Mouse (Mus musculus) midbrain, embryonic 12.5 days (tissue): ENCODE results near the gene Nlgn1. TPM values are rescaled to one million over a fixed set of nuclear protein-coding genes. Genes with fewer than 3 reads are reported as not detected.

Experiments
- ATAC-seq: fragments of 200-750 bp; cut with Nextera tagmentation; 2 replicates; pipeline ENCODE4 v1.8.0; 2017; ENCODE audit warnings: low read depth, moderate TSS enrichment, moderate library complexity; ENCODE audit not compliant: low FRiP score
- H3K27ac ChIP-seq: fragments of 300-500 bp; sonication (generic); replicated peaks from 2 replicates; pipeline ENCODE4 v1.5.1; 2016; ENCODE audit warnings: mild to moderate bottlenecking
- H3K27me3 ChIP-seq: fragments of 300-500 bp; sonication (generic); 2 replicates; pipeline ENCODE4 v1.6.1; 2016; ENCODE audit warnings: mild to moderate bottlenecking
- H3K36me3 ChIP-seq: fragments of 300-500 bp; sonication (generic); 2 replicates; pipeline ENCODE4 v1.6.1; 2016
- H3K4me1 ChIP-seq: fragments of 300-500 bp; sonication (generic); 2 replicates; pipeline ENCODE4 v1.6.1; 2016
- H3K4me2 ChIP-seq: fragments of 300-500 bp; sonication (generic); replicated peaks from 2 replicates; pipeline ENCODE4 v1.6.1; 2016; ENCODE audit warnings: mild to moderate bottlenecking, moderate library complexity
- H3K4me3 ChIP-seq: fragments of 300-500 bp; sonication (generic); 2 replicates; pipeline ENCODE4 v1.5.1; 2016; ENCODE audit warnings: mild to moderate bottlenecking
- H3K9ac ChIP-seq: fragments of 300-500 bp; sonication (generic); replicated peaks from 2 replicates; pipeline ENCODE4 v1.6.1; 2016; ENCODE audit warnings: mild to moderate bottlenecking, moderate library complexity
- H3K9me3 ChIP-seq: fragments of 300-500 bp; sonication (generic); 2 replicates; pipeline ENCODE4 v1.6.1; 2016; ENCODE audit warnings: mild to moderate bottlenecking
- WGBS: fragments of 180-500 bp; shearing (Covaris S2); methylation state at CpG from one replicate; pipeline ENCODE4 v1.1.7; 2016; 5-methylcytosine and 5-hydroxymethylcytosine counted together
- polyA plus RNA-seq: library from polyadenylated mRNA; unstranded; fragments of >200 nt; fragmentation: Nextera tagmentation; extraction: Ambion mirVana; gene quantifications from 2 replicates; pipeline ENCODE4 v1.2.1, GENCODE M21; 2016

The Nlgn1 gene
- polyA plus RNA-seq, 1 experiment from 2014 or later = 8.9 TPM

GRCm38 (mm10) chr3:26181013-26181412 is 151.2 kb downstream of the Nlgn1 start:
- H3K27ac ChIP-seq = no peak overlapping the region
- whole genome bisulfite sequencing = 88% methylated on average over 3 of the region's 3 CpGs
- H3K27me3 ChIP-seq = no peaks in the 10 kb centered on the region
- no peak overlapping the region for H3K4me3 ChIP-seq
- no peaks in the 10 kb centered on the region for H3K4me1 ChIP-seq
- no peaks in the 10 kb centered on the region for H3K9me3 ChIP-seq
- no peak overlapping the region for H3K4me2 ChIP-seq
- H3K36me3 ChIP-seq = no peaks in the 10 kb centered on the region
- no peak for ATAC-seq
- no peak overlapping the region for H3K9ac ChIP-seq

GRCm38 (mm10) chr3:26175371-26175770 is 156.9 kb downstream of the Nlgn1 start:
- Histone ChIP-seq H3K4me3 (no peak overlapping the region), H3K4me1 (no peaks in the 10 kb centered on the region), H3K27me3 (no peaks in the 10 kb centered on the region), H3K27ac (no peak overlapping the region), H3K9me3 (no peaks in the 10 kb centered on the region), H3K9ac (no peak overlapping the region), H3K36me3 (no peaks in the 10 kb centered on the region), H3K4me2 (no peak overlapping the region)
- no peak for ATAC-seq
- 89% methylated on average over 4 of the region's 4 CpGs for WGBS

GRCm38 (mm10) chr3:26174257-26174656 is 158.0 kb downstream of the Nlgn1 start:
- Histone ChIP-seq H3K4me2 (no peak overlapping the region), H3K9me3 (no peaks in the 10 kb centered on the region), H3K27ac (no peak overlapping the region), H3K4me3 (no peak overlapping the region), H3K4me1 (no peaks in the 10 kb centered on the region), H3K36me3 (no peaks in the 10 kb centered on the region), H3K9ac (no peak overlapping the region), H3K27me3 (no peaks in the 10 kb centered on the region)
- ATAC-seq = no peak
- 67% methylated on average over 5 of the region's 5 CpGs for WGBS

GRCm38 (mm10) chr3:26173613-26174012 is 158.6 kb downstream of the Nlgn1 start:
- no peaks in the 10 kb centered on the region for H3K4me1 ChIP-seq
- H3K9ac ChIP-seq = no peak overlapping the region
- H3K4me3 ChIP-seq = no peak overlapping the region
- no peaks in the 10 kb centered on the region for H3K27me3 ChIP-seq
- no peak overlapping the region for H3K27ac ChIP-seq
- 62% methylated on average over 3 of the region's 3 CpGs for WGBS
- no peaks in the 10 kb centered on the region for H3K9me3 ChIP-seq
- no peaks in the 10 kb centered on the region for H3K36me3 ChIP-seq
- ATAC-seq = peak; percentile 54; the same call in 1 of the 2 replicates
- H3K4me2 ChIP-seq = no peak overlapping the region

GRCm38 (mm10) chr3:26166711-26167110 is 165.5 kb downstream of the Nlgn1 start:
- Histone ChIP-seq H3K4me3 (no peak overlapping the region), H3K9ac (no peak overlapping the region), H3K36me3 (no peaks in the 10 kb centered on the region), H3K27ac (no peak overlapping the region), H3K9me3 (no peaks in the 10 kb centered on the region), H3K27me3 (no peaks in the 10 kb centered on the region), H3K4me2 (no peak overlapping the region), H3K4me1 (no peaks in the 10 kb centered on the region)
- ATAC-seq = no peak
- WGBS = 85% methylated on average over 8 of the region's 8 CpGs

- peak overlapping the region; percentile 54 for H3K4me3 ChIP-seq
- peak overlapping the region; percentile 57 for H3K9ac ChIP-seq
- peak; percentile 38; the same call in 1 of the 2 replicates for ATAC-seq
- H3K27ac ChIP-seq = no peak overlapping the region
- WGBS = 1% methylated on average over 9 of the region's 9 CpGs
- no peaks in the 10 kb centered on the region for H3K36me3 ChIP-seq
- H3K4me1 ChIP-seq = 0 out of 2 replicates have a peak, but pooled peaks cover 5% of the 10 kb centered on the region
- H3K9me3 ChIP-seq = no peaks in the 10 kb centered on the region
- H3K4me2 ChIP-seq = peak overlapping the region; percentile 71
- no peaks in the 10 kb centered on the region for H3K27me3 ChIP-seq
Measured at GRCm38 (mm10) chr3:26153782-26154181, 178.5 kb downstream of the Nlgn1 start.

- Histone ChIP-seq H3K36me3 (no peaks in the 10 kb centered on the region), H3K4me2 (peak overlapping the region; percentile 71), H3K9ac (peak overlapping the region; percentile 57), H3K9me3 (no peaks in the 10 kb centered on the region), H3K4me3 (peak overlapping the region; percentile 54), H3K4me1 (0 out of 2 replicates have a peak, but pooled peaks cover 5% of the 10 kb centered on the region), H3K27ac (peak overlapping the region; percentile 20; the same call in 1 of the 2 replicates), H3K27me3 (no peaks in the 10 kb centered on the region)
- under 1% methylated on average over 31 of the region's 31 CpGs for WGBS
- peak; percentile 66 for ATAC-seq
Measured at GRCm38 (mm10) chr3:26153036-26153741, 179.1 kb downstream of the Nlgn1 start.

GRCm38 (mm10) chr3:26152510-26153035 is 179.7 kb downstream of the Nlgn1 start:
- 2% methylated on average over 10 of the region's 10 CpGs for WGBS
- peak overlapping the region; percentile 54 for H3K4me3 ChIP-seq
- H3K9me3 ChIP-seq = no peaks in the 10 kb centered on the region
- H3K4me2 ChIP-seq = peak overlapping the region; percentile 71
- H3K9ac ChIP-seq = peak overlapping the region; percentile 57
- peak overlapping the region; percentile 20; the same call in 1 of the 2 replicates for H3K27ac ChIP-seq
- H3K36me3 ChIP-seq = no peaks in the 10 kb centered on the region
- ATAC-seq = peak; percentile 27
- H3K4me1 ChIP-seq = 0 out of 2 replicates have a peak, but pooled peaks cover 5% of the 10 kb centered on the region
- H3K27me3 ChIP-seq = no peaks in the 10 kb centered on the region

- no peak for ATAC-seq
- peak overlapping the region; percentile 14; the same call in 1 of the 2 replicates for H3K4me3 ChIP-seq
- 33% methylated on average over 6 of the region's 6 CpGs for WGBS
- H3K9me3 ChIP-seq = no peaks in the 10 kb centered on the region
- H3K9ac ChIP-seq = no peak overlapping the region
- H3K27me3 ChIP-seq = no peaks in the 10 kb centered on the region
- H3K4me1 ChIP-seq = 0 out of 2 replicates have a peak, but pooled peaks cover 5% of the 10 kb centered on the region
- no peaks in the 10 kb centered on the region for H3K36me3 ChIP-seq
- H3K4me2 ChIP-seq = peak overlapping the region; percentile 71
- H3K27ac ChIP-seq = no peak overlapping the region
Measured at GRCm38 (mm10) chr3:26151351-26152020, 180.8 kb downstream of the Nlgn1 start.

- Histone ChIP-seq H3K4me3 (no peak overlapping the region), H3K9ac (no peak overlapping the region), H3K4me1 (peaks cover 8% of the 10 kb centered on the region; the same call in 1 of the 2 replicates), H3K9me3 (no peaks in the 10 kb centered on the region), H3K27me3 (no peaks in the 10 kb centered on the region), H3K27ac (no peak overlapping the region), H3K4me2 (no peak overlapping the region), H3K36me3 (no peaks in the 10 kb centered on the region)
- WGBS = 24% methylated on average over 3 of the region's 3 CpGs
- no peak for ATAC-seq
Measured at GRCm38 (mm10) chr3:26146174-26146573, 186.1 kb downstream of the Nlgn1 start.

GRCm38 (mm10) chr3:26145441-26145840 is 186.8 kb downstream of the Nlgn1 start:
- H3K4me3 ChIP-seq = no peak overlapping the region
- no peak overlapping the region for H3K4me2 ChIP-seq
- peaks cover 8% of the 10 kb centered on the region; the same call in 1 of the 2 replicates for H3K4me1 ChIP-seq
- no peaks in the 10 kb centered on the region for H3K36me3 ChIP-seq
- 51% methylated on average over 5 of the region's 5 CpGs for WGBS
- no peak overlapping the region for H3K9ac ChIP-seq
- ATAC-seq = peak; percentile 58; the same call in 1 of the 2 replicates
- H3K27me3 ChIP-seq = no peaks in the 10 kb centered on the region
- no peak overlapping the region for H3K27ac ChIP-seq
- H3K9me3 ChIP-seq = no peaks in the 10 kb centered on the region

- no peak for ATAC-seq
- 84% methylated on average over 3 of the region's 3 CpGs for WGBS
- H3K4me3 ChIP-seq = no peak overlapping the region
- no peak overlapping the region for H3K9ac ChIP-seq
- H3K9me3 ChIP-seq = no peaks in the 10 kb centered on the region
- H3K36me3 ChIP-seq = no peaks in the 10 kb centered on the region
- no peak overlapping the region for H3K4me2 ChIP-seq
- no peak overlapping the region for H3K27ac ChIP-seq
- H3K4me1 ChIP-seq = peaks cover 8% of the 10 kb centered on the region; the same call in 1 of the 2 replicates
- H3K27me3 ChIP-seq = no peaks in the 10 kb centered on the region
Measured at GRCm38 (mm10) chr3:26141590-26141989, 190.7 kb downstream of the Nlgn1 start.
